Mouse (Mus musculus) midbrain, embryonic 11.5 days (tissue): ENCODE measurements around the gene Wdr6. TPM values are rescaled to one million over a fixed set of nuclear protein-coding genes. Genes with fewer than 3 reads are reported as not detected.

Experiments used
- microRNA counts: library from miRNA; unstranded; fragments of <30 nt; microRNA quantifications from one replicate; lab custom pipeline; 2015
- microRNA-seq: library from miRNA; unstranded; fragments of <30 nt; microRNA quantifications from one replicate; pipeline ENCODE4, GENCODE M21; 2017
- polyA plus RNA-seq: library from polyadenylated mRNA; unstranded; fragments of >200 nt; fragmentation: Nextera tagmentation; extraction: Ambion mirVana; gene quantifications from 2 replicates; pipeline ENCODE4 v1.2.1, GENCODE M21; 2014

The Wdr6 gene
- polyA plus RNA-seq, 1 experiment from 2014 or later: 132 TPM

MicroRNA genes within 50 kb of the gene (microRNA counts, 519-probe panel; counts per million panel counts)
- microRNA mmu-miR-191 (lab: Ali Mortazavi, UCI) (4,971 counts per million, percentile 52 among the panel's probes with 10 or more counts), microRNA mmu-miR-425 (lab: Ali Mortazavi, UCI) (3,505 counts per million, percentile 18 among the panel's probes with 10 or more counts)

Small RNA genes within 50 kb of the gene (microRNA-seq; reads per million reads assigned to microRNA genes)
- gene Gm24083: not detected
- not detected for gene Mir191
- 1,702 reads per million, percentile 83 among the genes with 10 or more reads in this experiment for gene Mir425

Other genes with a start within 250 kb of the Wdr6 start
- gene Gpx1, start 239.8 kb downstream of the Wdr6 start, polyA plus RNA-seq: 796 and 834 TPM in 2 replicates
- gene Usp4, start 230.9 kb downstream of the Wdr6 start, polyA plus RNA-seq: 130 and 140 TPM in 2 replicates
- 1.2 and 1.4 TPM in 2 replicates for gene 1700102P08Rik, start 185.9 kb downstream of the Wdr6 start, polyA plus RNA-seq
- gene Ccdc36, start 150.3 kb downstream of the Wdr6 start, polyA plus RNA-seq: 0.89 and 1.6 TPM in 2 replicates
- not detected in 2 replicates for gene BC048562, start 142.3 kb downstream of the Wdr6 start, polyA plus RNA-seq
- 48.1 and 48.6 TPM in 2 replicates for gene Ccdc71, start 118.2 kb downstream of the Wdr6 start, polyA plus RNA-seq
- gene Klhdc8b, start 117.2 kb downstream of the Wdr6 start, polyA plus RNA-seq: 34.4 and 36.2 TPM in 2 replicates
- 20.1 and 21.4 TPM in 2 replicates for gene Lamb2, start 99.0 kb downstream of the Wdr6 start, polyA plus RNA-seq
- 62.2 and 63.0 TPM in 2 replicates for gene Usp19, start 88.1 kb downstream of the Wdr6 start, polyA plus RNA-seq
- 103 TPM in 2 replicates for gene Qars, start 71.0 kb downstream of the Wdr6 start, polyA plus RNA-seq
- gene Qrich1, start 61.9 kb downstream of the Wdr6 start, polyA plus RNA-seq: 160 and 175 TPM in 2 replicates
- 182 and 186 TPM in 2 replicates for gene Impdh2, start 18.5 kb downstream of the Wdr6 start, polyA plus RNA-seq
- gene Ndufaf3, start 11.3 kb downstream of the Wdr6 start, polyA plus RNA-seq: 51.7 and 51.9 TPM in 2 replicates
- gene Dalrd3, start 8.9 kb downstream of the Wdr6 start, polyA plus RNA-seq: 158 and 172 TPM in 2 replicates
- gene P4htm, start 18.9 kb upstream of the Wdr6 start, polyA plus RNA-seq: 7.2 and 9.8 TPM in 2 replicates
- 46.9 and 50.9 TPM in 2 replicates for gene Arih2, start 70.6 kb upstream of the Wdr6 start, polyA plus RNA-seq
- gene Slc25a20, start 83.3 kb upstream of the Wdr6 start, polyA plus RNA-seq: 31.2 and 33.3 TPM in 2 replicates
- gene Prkar2a, start 110.6 kb upstream of the Wdr6 start, polyA plus RNA-seq: 58.0 and 58.2 TPM in 2 replicates
- gene Ip6k2, start 205.1 kb upstream of the Wdr6 start, polyA plus RNA-seq: 104 and 109 TPM in 2 replicates
- 8.3 and 9.2 TPM in 2 replicates for gene Nckipsd, start 229.6 kb upstream of the Wdr6 start, polyA plus RNA-seq
- 5.4 and 6.4 TPM in 2 replicates for gene Celsr3, start 247.6 kb upstream of the Wdr6 start, polyA plus RNA-seq